Mouse (Mus musculus): ENCODE measurements around the gene Kmt2b.

- TF ChIP-seq CTCF (IDR thresholded peaks at IDR 0.05; ENCODE audit: low read depth) (no peak), EP300 (optimal IDR thresholded peaks at IDR 0.05) (no peak)
Measured at GRCm38 (mm10) chr7:30572389-30572788, 16.1 kb downstream of the Kmt2b start.
